Mouse (Mus musculus): Measurements from ENCODE around the gene Tmem18. TPM values are rescaled to one million over a fixed set of nuclear protein-coding genes. Genes with fewer than 3 reads are reported as not detected.

Tmem18 gene
- polyA plus RNA-seq, 1 experiment from 2014 or later, result 31.1 TPM

GRCm38 (mm10) chr12:30604012-30604411, 19.8 kb downstream of the Tmem18 start:
- H3K36me3 ChIP-seq (ENCODE audit: insufficient read depth), result no peaks in the 10 kb centered on the region
- no peak overlapping the region for H3K4me2 ChIP-seq
- H3K9me3 ChIP-seq (ENCODE audit: low read depth, low read length), result no peaks in the 10 kb centered on the region
- no peak overlapping the region for H3K4me3 ChIP-seq (ENCODE audit: low read depth, low read length)
- H3K27ac ChIP-seq (ENCODE audit: low read depth), result no peak overlapping the region
- peaks cover 4% of the 10 kb centered on the region; the same call in 1 of the 2 replicates for H3K4me1 ChIP-seq (ENCODE audit: insufficient read depth)
- H3K9ac ChIP-seq, result no peak overlapping the region
- no peak for ATAC-seq (ENCODE audit: insufficient read depth)
- 67% methylated on average over 9 of the region's 9 CpGs for WGBS
- DNase-seq, result no peak
- H3K27me3 ChIP-seq (ENCODE audit: insufficient read depth, low read length), result no peaks in the 10 kb centered on the region
- TF ChIP-seq CTCF (IDR thresholded peaks at IDR 0.05; ENCODE audit: low read depth), result no peak

GRCm38 (mm10) chr12:30604876-30605275, 20.6 kb downstream of the Tmem18 start:
- no peak for DNase-seq
- Histone ChIP-seq H3K36me3 (ENCODE audit: insufficient read depth) (no peaks in the 10 kb centered on the region), H3K4me3 (ENCODE audit: low read depth, low read length) (no peak overlapping the region), H3K4me2 (no peak overlapping the region), H3K4me1 (ENCODE audit: insufficient read depth) (no peaks in the 10 kb centered on the region), H3K9ac (no peak overlapping the region), H3K27me3 (ENCODE audit: insufficient read depth, low read length) (no peaks in the 10 kb centered on the region), H3K27ac (ENCODE audit: low read depth) (no peak overlapping the region), H3K9me3 (ENCODE audit: low read depth, low read length) (no peaks in the 10 kb centered on the region)
- 77% methylated on average over 6 of the region's 6 CpGs for WGBS
- TF ChIP-seq CTCF (IDR thresholded peaks at IDR 0.05; ENCODE audit: low read depth), result no peak
- no peak for ATAC-seq (ENCODE audit: insufficient read depth)

- no peaks in the 10 kb centered on the region for H3K36me3 ChIP-seq (ENCODE audit: insufficient read depth)
- H3K4me2 ChIP-seq, result no peak overlapping the region
- no peak for TF ChIP-seq CTCF (IDR thresholded peaks at IDR 0.05; ENCODE audit: low read depth)
- no peak overlapping the region for H3K27ac ChIP-seq (ENCODE audit: low read depth)
- H3K4me3 ChIP-seq (ENCODE audit: low read depth, low read length), result no peak overlapping the region
- H3K9ac ChIP-seq, result no peak overlapping the region
- no peaks in the 10 kb centered on the region for H3K4me1 ChIP-seq (ENCODE audit: insufficient read depth)
- H3K9me3 ChIP-seq (ENCODE audit: low read depth, low read length), result no peaks in the 10 kb centered on the region
- 82% methylated on average over 6 of the region's 6 CpGs for WGBS
- DNase-seq (peak; percentile 21), ATAC-seq (ENCODE audit: insufficient read depth) (no peak)
- no peaks in the 10 kb centered on the region for H3K27me3 ChIP-seq (ENCODE audit: insufficient read depth, low read length)
These were observed 21.7 kb downstream of the Tmem18 start for GRCm38 (mm10) chr12:30605941-30606340.

- ATAC-seq (ENCODE audit: insufficient read depth), result no peak
- WGBS, result 73% methylated on average over 8 of the region's 8 CpGs
These were observed 22.5 kb downstream of the Tmem18 start for GRCm38 (mm10) chr12:30606743-30607142.

GRCm38 (mm10) chr12:30618425-30618824, 34.2 kb downstream of the Tmem18 start:
- ATAC-seq (ENCODE audit: insufficient read depth) (peak; percentile 82), DNase-seq (peak; percentile 75)
- H3K27me3 ChIP-seq (ENCODE audit: insufficient read depth, low read length), result no peaks in the 10 kb centered on the region
- H3K4me1 ChIP-seq (ENCODE audit: insufficient read depth), result no peaks in the 10 kb centered on the region
- H3K9me3 ChIP-seq (ENCODE audit: low read depth, low read length), result no peaks in the 10 kb centered on the region
- peak overlapping the region; percentile 58; the same call in 1 of the 2 replicates for H3K27ac ChIP-seq (ENCODE audit: low read depth)
- TF ChIP-seq CTCF (IDR thresholded peaks at IDR 0.05; ENCODE audit: low read depth), result no peak
- no peak overlapping the region for H3K4me3 ChIP-seq (ENCODE audit: low read depth, low read length)
- H3K36me3 ChIP-seq (ENCODE audit: insufficient read depth), result no peaks in the 10 kb centered on the region
- no peak overlapping the region for H3K9ac ChIP-seq
- 17% methylated on average over 8 of the region's 8 CpGs for WGBS
- H3K4me2 ChIP-seq, result peak overlapping the region; percentile 27; the same call in 1 of the 2 replicates

More at GRCm38 (mm10) chr12:30606743-30607142, 22.5 kb downstream of the Tmem18 start:
- H3K9me3 ChIP-seq (ENCODE audit: low read depth, low read length), result no peaks in the 10 kb centered on the region
- H3K36me3 ChIP-seq (ENCODE audit: insufficient read depth), result no peaks in the 10 kb centered on the region
- peak; percentile 7 for DNase-seq
- no peaks in the 10 kb centered on the region for H3K4me1 ChIP-seq (ENCODE audit: insufficient read depth)
- H3K9ac ChIP-seq, result no peak overlapping the region
- no peak overlapping the region for H3K4me2 ChIP-seq
- TF ChIP-seq CTCF (IDR thresholded peaks at IDR 0.05; ENCODE audit: low read depth), result no peak
- no peak overlapping the region for H3K4me3 ChIP-seq (ENCODE audit: low read depth, low read length)
- H3K27me3 ChIP-seq (ENCODE audit: insufficient read depth, low read length), result no peaks in the 10 kb centered on the region
- no peak overlapping the region for H3K27ac ChIP-seq (ENCODE audit: low read depth)

GRCm38 (mm10) chr12:30628466-30628865, 44.2 kb downstream of the Tmem18 start:
- no peaks in the 10 kb centered on the region for H3K9me3 ChIP-seq (ENCODE audit: low read depth, low read length)
- DNase-seq, result peak; percentile 78
- TF ChIP-seq CTCF (IDR thresholded peaks at IDR 0.05; ENCODE audit: low read depth), result no peak
- WGBS, result 45% methylated on average over 5 of the region's 5 CpGs
- no peaks in the 10 kb centered on the region for H3K27me3 ChIP-seq (ENCODE audit: insufficient read depth, low read length)
- H3K4me3 ChIP-seq (ENCODE audit: low read depth, low read length), result no peak overlapping the region
- H3K4me2 ChIP-seq, result no peak overlapping the region
- peak; percentile 90 for ATAC-seq (ENCODE audit: insufficient read depth)
- H3K36me3 ChIP-seq (ENCODE audit: insufficient read depth), result no peaks in the 10 kb centered on the region
- no peaks in the 10 kb centered on the region for H3K4me1 ChIP-seq (ENCODE audit: insufficient read depth)
- no peak overlapping the region for H3K27ac ChIP-seq (ENCODE audit: low read depth)
- no peak overlapping the region for H3K9ac ChIP-seq

- no peak overlapping the region for H3K9ac ChIP-seq
- H3K27me3 ChIP-seq (ENCODE audit: insufficient read depth, low read length), result no peaks in the 10 kb centered on the region
- DNase-seq, result no peak
- no peak for TF ChIP-seq CTCF (IDR thresholded peaks at IDR 0.05; ENCODE audit: low read depth)
- H3K27ac ChIP-seq (ENCODE audit: low read depth), result no peak overlapping the region
- H3K9me3 ChIP-seq (ENCODE audit: low read depth, low read length), result no peaks in the 10 kb centered on the region
- ATAC-seq (ENCODE audit: insufficient read depth), result no peak
- no peak overlapping the region for H3K4me2 ChIP-seq
- H3K4me1 ChIP-seq (ENCODE audit: insufficient read depth), result no peaks in the 10 kb centered on the region
- no peaks in the 10 kb centered on the region for H3K36me3 ChIP-seq (ENCODE audit: insufficient read depth)
- no peak overlapping the region for H3K4me3 ChIP-seq (ENCODE audit: low read depth, low read length)
These were observed 50.3 kb downstream of the Tmem18 start for GRCm38 (mm10) chr12:30634534-30634933.

Small RNA genes within 50 kb of the gene (microRNA-seq; reads per million reads assigned to microRNA genes)
- gene Gm25243 (ENCODE audit: borderline number of aligned reads), result not detected

Other genes starting within 250 kb of the Tmem18 start
- 11.6 and 17.9 TPM in 2 replicates for gene Sntg2, start 211.1 kb upstream of the Tmem18 start, polyA plus RNA-seq (2014; fragmentation: Nextera tagmentation; extraction: Ambion mirVana)

Measured in lung, embryonic 14.5 days (tissue).